Mouse (Mus musculus): Measurements from ENCODE around the gene Tln2. TPM values are rescaled to one million over a fixed set of nuclear protein-coding genes. Genes with fewer than 3 reads are reported as not detected.

Tln2 gene
- polyA plus RNA-seq (2012; rRNA removed) (0.87 and 0.98 TPM in 2 replicates), polyA plus RNA-seq (2014; fragmentation: Nextera tagmentation; extraction: Ambion mirVana) (2.5 and 2.6 TPM in 2 replicates)

GRCm38 (mm10) chr9:67559603-67560002 is at the start of gene Tln2:
Gene Tln2, minus strand, starts transcription at chr9:67559703.
- Histone ChIP-seq H3K4me1 (replicated peaks; ENCODE audit: control insufficient read depth in 2 of 2, insufficient read depth in 2 of 2, low read length in 1 of 2) (no peaks in the 10 kb centered on the region), H3K36me3 (replicated peaks; ENCODE audit: control insufficient read depth, insufficient read depth, low read depth) (no peaks in the 10 kb centered on the region), H3K4me2 (ENCODE audit: low read depth) (no peak within 1 kb of the TSS), H3K27me3 (ENCODE audit: control insufficient read depth, insufficient read depth, low read length) (no peaks in the 10 kb centered on the region), H3K9me3 (ENCODE audit: control insufficient read depth, low read length) (no peaks in the 10 kb centered on the region), H3K9ac (replicated peaks) (no peak within 1 kb of the TSS), H3K4me3 (ENCODE audit: insufficient read depth in 1 of 2, low read depth in 2 of 2, low read length in 2 of 2) (no peak within 1 kb of the TSS), H3K27ac (no peak within 1 kb of the TSS)
- ATAC-seq (ENCODE audit: insufficient read depth) (no peak), DNase-seq (ENCODE audit: low read depth in 3 of 3, low spot score in 3 of 3) (no peak)
- no peak for TF ChIP-seq EP300 (IDR thresholded peaks at IDR 0.05; ENCODE audit: low read depth)
- no peak for TF ChIP-seq CTCF (IDR thresholded peaks at IDR 0.05; ENCODE audit: low read depth)
- WGBS (ENCODE audit: insufficient replicate concordance): 64% methylated on average over 4 of the region's 4 CpGs

- H3K9me3 ChIP-seq (ENCODE audit: control insufficient read depth, low read length): no peaks in the 10 kb centered on the region
- no peak overlapping the region for H3K27ac ChIP-seq
- DNase-seq (ENCODE audit: low read depth in 3 of 3, low spot score in 3 of 3) (no peak), ATAC-seq (ENCODE audit: insufficient read depth) (no peak)
- no peak overlapping the region for H3K4me2 ChIP-seq (ENCODE audit: low read depth)
- no peaks in the 10 kb centered on the region for H3K36me3 ChIP-seq (replicated peaks; ENCODE audit: control insufficient read depth, insufficient read depth, low read depth)
- no peaks in the 10 kb centered on the region for H3K4me1 ChIP-seq (replicated peaks; ENCODE audit: control insufficient read depth in 2 of 2, insufficient read depth in 2 of 2, low read length in 1 of 2)
- no peak overlapping the region for H3K4me3 ChIP-seq (ENCODE audit: insufficient read depth in 1 of 2, low read depth in 2 of 2, low read length in 2 of 2)
- TF ChIP-seq CTCF (IDR thresholded peaks at IDR 0.05; ENCODE audit: low read depth): no peak
- TF ChIP-seq EP300 (IDR thresholded peaks at IDR 0.05; ENCODE audit: low read depth): no peak
- 47% methylated on average over 1 of the region's 1 CpGs for WGBS (ENCODE audit: insufficient replicate concordance)
- H3K27me3 ChIP-seq (ENCODE audit: control insufficient read depth, insufficient read depth, low read length): no peaks in the 10 kb centered on the region
- no peak overlapping the region for H3K9ac ChIP-seq (replicated peaks)
Measured at GRCm38 (mm10) chr9:67609226-67609625, 49.7 kb upstream of the Tln2 start.

- no peaks in the 10 kb centered on the region for H3K36me3 ChIP-seq (replicated peaks; ENCODE audit: control insufficient read depth, insufficient read depth, low read depth)
- H3K27me3 ChIP-seq (ENCODE audit: control insufficient read depth, insufficient read depth, low read length): no peaks in the 10 kb centered on the region
- H3K9ac ChIP-seq (replicated peaks): no peak overlapping the region
- no peak overlapping the region for H3K4me3 ChIP-seq (ENCODE audit: insufficient read depth in 1 of 2, low read depth in 2 of 2, low read length in 2 of 2)
- WGBS (ENCODE audit: insufficient replicate concordance): 70% methylated on average over 9 of the region's 9 CpGs
- TF ChIP-seq CTCF (IDR thresholded peaks at IDR 0.05; ENCODE audit: low read depth) (no peak), EP300 (IDR thresholded peaks at IDR 0.05; ENCODE audit: low read depth) (no peak)
- H3K4me1 ChIP-seq (replicated peaks; ENCODE audit: control insufficient read depth in 2 of 2, insufficient read depth in 2 of 2, low read length in 1 of 2): no peaks in the 10 kb centered on the region
- ATAC-seq (ENCODE audit: insufficient read depth) (no peak), DNase-seq (ENCODE audit: low read depth in 3 of 3, low spot score in 3 of 3) (no peak)
- no peak overlapping the region for H3K27ac ChIP-seq
- H3K9me3 ChIP-seq (ENCODE audit: control insufficient read depth, low read length): no peaks in the 10 kb centered on the region
- H3K4me2 ChIP-seq (ENCODE audit: low read depth): no peak overlapping the region
Measured at GRCm38 (mm10) chr9:67607786-67608366, 48.4 kb upstream of the Tln2 start.

GRCm38 (mm10) chr9:67607268-67607667 is 47.8 kb upstream of the Tln2 start:
- ATAC-seq (ENCODE audit: insufficient read depth): no peak
- no peak overlapping the region for H3K4me3 ChIP-seq (ENCODE audit: insufficient read depth in 1 of 2, low read depth in 2 of 2, low read length in 2 of 2)
- no peaks in the 10 kb centered on the region for H3K36me3 ChIP-seq (replicated peaks; ENCODE audit: control insufficient read depth, insufficient read depth, low read depth)
- TF ChIP-seq CTCF (IDR thresholded peaks at IDR 0.05; ENCODE audit: low read depth): no peak
- no peak for TF ChIP-seq EP300 (IDR thresholded peaks at IDR 0.05; ENCODE audit: low read depth)
- H3K4me2 ChIP-seq (ENCODE audit: low read depth): no peak overlapping the region
- no peaks in the 10 kb centered on the region for H3K9me3 ChIP-seq (ENCODE audit: control insufficient read depth, low read length)
- no peak for DNase-seq (ENCODE audit: low read depth in 3 of 3, low spot score in 3 of 3)
- no peaks in the 10 kb centered on the region for H3K27me3 ChIP-seq (ENCODE audit: control insufficient read depth, insufficient read depth, low read length)
- no peak overlapping the region for H3K9ac ChIP-seq (replicated peaks)
- WGBS (ENCODE audit: insufficient replicate concordance): 65% methylated on average over 6 of the region's 6 CpGs
- H3K4me1 ChIP-seq (replicated peaks; ENCODE audit: control insufficient read depth in 2 of 2, insufficient read depth in 2 of 2, low read length in 1 of 2): no peaks in the 10 kb centered on the region
- no peak overlapping the region for H3K27ac ChIP-seq

- ATAC-seq (ENCODE audit: insufficient read depth) (no peak), DNase-seq (ENCODE audit: low read depth in 3 of 3, low spot score in 3 of 3) (no peak)
- Histone ChIP-seq H3K4me2 (ENCODE audit: low read depth) (no peak overlapping the region), H3K27ac (no peak overlapping the region), H3K27me3 (ENCODE audit: control insufficient read depth, insufficient read depth, low read length) (no peaks in the 10 kb centered on the region), H3K9ac (replicated peaks) (no peak overlapping the region), H3K4me1 (replicated peaks; ENCODE audit: control insufficient read depth in 2 of 2, insufficient read depth in 2 of 2, low read length in 1 of 2) (no peaks in the 10 kb centered on the region), H3K9me3 (ENCODE audit: control insufficient read depth, low read length) (no peaks in the 10 kb centered on the region), H3K4me3 (ENCODE audit: insufficient read depth in 1 of 2, low read depth in 2 of 2, low read length in 2 of 2) (no peak overlapping the region), H3K36me3 (replicated peaks; ENCODE audit: control insufficient read depth, insufficient read depth, low read depth) (no peaks in the 10 kb centered on the region)
- TF ChIP-seq CTCF (IDR thresholded peaks at IDR 0.05; ENCODE audit: low read depth) (no peak), EP300 (IDR thresholded peaks at IDR 0.05; ENCODE audit: low read depth) (no peak)
- 52% methylated on average over 7 of the region's 7 CpGs for WGBS (ENCODE audit: insufficient replicate concordance)
Measured at GRCm38 (mm10) chr9:67605867-67606435, 46.4 kb upstream of the Tln2 start.

Measured in liver, embryonic 14.5 days (tissue).